Mouse (Mus musculus) liver, embryonic 16.5 days (tissue): ENCODE measurements at regions not wholly inside any gene's neighbourhood (a gene's known extent, or its start where the extent isn't known, plus 50 kb on each side); places are given as distances from the start of the nearest gene placed in this dataset.

Experiments
- ATAC-seq: fragments of 200-750 bp; cut with Nextera tagmentation; 2 replicates; pipeline ENCODE4 v1.8.0; 2017; ENCODE audit warnings: low read depth, mild to moderate bottlenecking, moderate number of reproducible peaks, moderate library complexity
- H3K27ac ChIP-seq: fragments of 300-500 bp; sonication (generic); 2 replicates; pipeline ENCODE4 v1.5.1; 2014; ENCODE audit warnings: mild to moderate bottlenecking, low read length
- H3K27me3 ChIP-seq: fragments of 300-500 bp; sonication (generic); 2 replicates; pipeline ENCODE4 v1.6.1; 2014; ENCODE audit warnings: low read depth, low read length, mixed read lengths; ENCODE audit not compliant: control insufficient read depth, insufficient read depth
- H3K36me3 ChIP-seq: fragments of 300-500 bp; sonication (generic); 2 replicates; pipeline ENCODE4 v1.6.1; 2014; ENCODE audit warnings: mild to moderate bottlenecking; ENCODE audit not compliant: control insufficient read depth, insufficient read depth
- H3K4me1 ChIP-seq: fragments of 300-500 bp; sonication (generic); 2 replicates; pipeline ENCODE4 v1.6.1; 2014; ENCODE audit warnings: low read depth, low read length, mixed read lengths; ENCODE audit not compliant: control insufficient read depth
- H3K4me2 ChIP-seq: fragments of 300-500 bp; sonication (generic); 2 replicates; pipeline ENCODE4 v1.6.1; 2014; ENCODE audit warnings: low read depth, low read length, mixed read lengths
- H3K4me3 ChIP-seq: fragments of 300-500 bp; sonication (generic); 2 replicates; pipeline ENCODE4 v1.5.1; 2014; ENCODE audit warnings: low read depth, mild to moderate bottlenecking, low read length
- H3K9ac ChIP-seq: fragments of 300-500 bp; sonication (generic); 2 replicates; pipeline ENCODE4 v1.6.1; 2014; ENCODE audit warnings: low read depth, low read length
- H3K9me3 ChIP-seq: fragments of 300-500 bp; sonication (generic); replicated peaks from 2 replicates; pipeline ENCODE4 v1.6.1; 2016; ENCODE audit warnings: low read length; ENCODE audit not compliant: control insufficient read depth
- WGBS: fragments of 180-500 bp; shearing (Covaris S2); extraction: QIAGEN DNeasy Blood & Tissue Kit; methylation state at CpG from one replicate; pipeline ENCODE4 v1.1.7; 2014; ENCODE audit not compliant: insufficient replicate concordance; 5-methylcytosine and 5-hydroxymethylcytosine counted together

- Histone ChIP-seq H3K9ac (no peak overlapping the region), H3K4me3 (no peak overlapping the region), H3K4me1 (no peaks in the 10 kb centered on the region), H3K36me3 (no peaks in the 10 kb centered on the region), H3K27me3 (no peaks in the 10 kb centered on the region), H3K27ac (no peak overlapping the region), H3K9me3 (no peaks in the 10 kb centered on the region), H3K4me2 (no peak overlapping the region)
- 67% methylated on average over 10 of the region's 10 CpGs for WGBS
- no peak for ATAC-seq
These were observed 133.8 kb upstream of the Hmga2 start for GRCm38 (mm10) chr10:120610076-120610475.

- H3K4me3 ChIP-seq: no peak overlapping the region
- no peak overlapping the region for H3K4me2 ChIP-seq
- H3K9me3 ChIP-seq: no peaks in the 10 kb centered on the region
- no peaks in the 10 kb centered on the region for H3K36me3 ChIP-seq
- H3K9ac ChIP-seq: no peak overlapping the region
- 61% methylated on average over 7 of the region's 7 CpGs for whole genome bisulfite sequencing
- no peak overlapping the region for H3K27ac ChIP-seq
- no peaks in the 10 kb centered on the region for H3K27me3 ChIP-seq
- ATAC-seq: no peak
- H3K4me1 ChIP-seq: no peaks in the 10 kb centered on the region
These were observed 128.2 kb upstream of the Hmga2 start for GRCm38 (mm10) chr10:120604506-120604905.

- 70% methylated on average over 4 of the region's 4 CpGs for WGBS
- Histone ChIP-seq H3K4me3 (no peak overlapping the region), H3K27ac (no peak overlapping the region), H3K9ac (no peak overlapping the region), H3K4me2 (no peak overlapping the region), H3K4me1 (no peaks in the 10 kb centered on the region), H3K9me3 (no peaks in the 10 kb centered on the region), H3K36me3 (no peaks in the 10 kb centered on the region), H3K27me3 (no peaks in the 10 kb centered on the region)
- no peak for ATAC-seq
These were observed 126.9 kb upstream of the Hmga2 start for GRCm38 (mm10) chr10:120603167-120603566.

GRCm38 (mm10) chr10:120600735-120601134, 124.5 kb upstream of the Hmga2 start:
- Histone ChIP-seq H3K27ac (no peak overlapping the region), H3K9me3 (no peaks in the 10 kb centered on the region), H3K9ac (no peak overlapping the region), H3K4me1 (no peaks in the 10 kb centered on the region), H3K27me3 (no peaks in the 10 kb centered on the region), H3K36me3 (no peaks in the 10 kb centered on the region), H3K4me3 (no peak overlapping the region), H3K4me2 (no peak overlapping the region)
- 78% methylated on average over 5 of the region's 5 CpGs for WGBS
- ATAC-seq: no peak

GRCm38 (mm10) chr10:120599551-120599950, 123.3 kb upstream of the Hmga2 start:
- WGBS: 66% methylated on average over 6 of the region's 6 CpGs
- no peak overlapping the region for H3K4me2 ChIP-seq
- H3K4me3 ChIP-seq: no peak overlapping the region
- no peaks in the 10 kb centered on the region for H3K27me3 ChIP-seq
- ATAC-seq: no peak
- H3K9me3 ChIP-seq: no peaks in the 10 kb centered on the region
- H3K36me3 ChIP-seq: no peaks in the 10 kb centered on the region
- no peaks in the 10 kb centered on the region for H3K4me1 ChIP-seq
- H3K9ac ChIP-seq: no peak overlapping the region
- H3K27ac ChIP-seq: no peak overlapping the region

GRCm38 (mm10) chr10:120597320-120597887, 121.1 kb upstream of the Hmga2 start:
- Histone ChIP-seq H3K27ac (no peak overlapping the region), H3K36me3 (no peaks in the 10 kb centered on the region), H3K27me3 (no peaks in the 10 kb centered on the region), H3K4me2 (no peak overlapping the region), H3K9ac (no peak overlapping the region), H3K4me3 (no peak overlapping the region), H3K4me1 (no peaks in the 10 kb centered on the region), H3K9me3 (no peaks in the 10 kb centered on the region)
- no peak for ATAC-seq
- 64% methylated on average over 9 of the region's 9 CpGs for WGBS

GRCm38 (mm10) chr10:120595145-120595544, 118.9 kb upstream of the Hmga2 start:
- H3K27me3 ChIP-seq: no peaks in the 10 kb centered on the region
- no peak overlapping the region for H3K4me2 ChIP-seq
- WGBS: 22% methylated on average over 3 of the region's 3 CpGs
- ATAC-seq: no peak
- H3K9me3 ChIP-seq: no peaks in the 10 kb centered on the region
- H3K4me3 ChIP-seq: no peak overlapping the region
- H3K4me1 ChIP-seq: no peaks in the 10 kb centered on the region
- H3K9ac ChIP-seq: no peak overlapping the region
- no peaks in the 10 kb centered on the region for H3K36me3 ChIP-seq
- no peak overlapping the region for H3K27ac ChIP-seq

GRCm38 (mm10) chr10:120593876-120594275, 117.6 kb upstream of the Hmga2 start:
- Histone ChIP-seq H3K27me3 (no peaks in the 10 kb centered on the region), H3K4me1 (no peaks in the 10 kb centered on the region), H3K4me3 (no peak overlapping the region), H3K9ac (no peak overlapping the region), H3K4me2 (no peak overlapping the region), H3K36me3 (no peaks in the 10 kb centered on the region), H3K9me3 (no peaks in the 10 kb centered on the region), H3K27ac (no peak overlapping the region)
- ATAC-seq: no peak

GRCm38 (mm10) chr10:120589659-120590058, 113.4 kb upstream of the Hmga2 start:
- no peak overlapping the region for H3K27ac ChIP-seq
- H3K27me3 ChIP-seq: no peaks in the 10 kb centered on the region
- no peaks in the 10 kb centered on the region for H3K36me3 ChIP-seq
- WGBS: 65% methylated on average over 2 of the region's 2 CpGs
- H3K9me3 ChIP-seq: no peaks in the 10 kb centered on the region
- H3K4me3 ChIP-seq: no peak overlapping the region
- ATAC-seq: no peak
- no peak overlapping the region for H3K4me2 ChIP-seq
- H3K9ac ChIP-seq: no peak overlapping the region
- no peaks in the 10 kb centered on the region for H3K4me1 ChIP-seq
